In genomic region chr16:9092191-9092848, GRCm38 (mm10) we compare ENCODE assay signal across 11 mouse cellular contexts.
DNase-seq lines count a peak whose midpoint lies in the region; ATAC-seq and TF ChIP-seq lines count a peak whose summit lies in the region.
"Had no signal": no experiment of that assay in that cellular context is flagged by ENCODE, and none has a peak within 500 bp of the region (broad histone marks: within the 10 kb centered on the region; RNA-seq: fewer than 3 reads in every experiment).

No protein-coding gene starts in this region.

- TF ChIP-seq CTCF in cortical plate, adult 2 months (IDR thresholded peaks at IDR 0.05; ENCODE audit: extremely low read depth, insufficient read depth, low read length), result no peak

- no peaks in the 10 kb centered on the region for H3K27me3 ChIP-seq in heart, embryonic 11.5 days (ENCODE audit: control insufficient read depth, insufficient read depth, low read length)
- no peaks in the 10 kb centered on the region for H3K27me3 ChIP-seq in limb, embryonic 12.5 days

- H3K36me3 ChIP-seq in heart, embryonic 11.5 days (ENCODE audit: control insufficient read depth, insufficient read depth, low read length), result no peaks in the 10 kb centered on the region
- H3K36me3 ChIP-seq in limb, embryonic 12.5 days, result no peaks in the 10 kb centered on the region

- peaks cover 2% of the 10 kb centered on the region; the same call in 1 of the 2 replicates for H3K4me1 ChIP-seq in heart, embryonic 11.5 days (ENCODE audit: control insufficient read depth, insufficient read depth, low read length)
- H3K4me1 ChIP-seq in cortical plate, adult 2 months (ENCODE audit: control insufficient read depth, insufficient read depth, low read length), result 0 out of 2 replicates have a peak, but pooled peaks cover 2% of the 10 kb centered on the region
- H3K4me1 ChIP-seq in limb, embryonic 12.5 days (replicated peaks), result peaks cover 20% of the 10 kb centered on the region

- peak; percentile 93 for DNase-seq in heart, adult 11 months
- peak; percentile 38 for DNase-seq in heart, adult 8-10 months (ENCODE audit: low spot score)
- DNase-seq in urinary bladder, postnatal 36 days (ENCODE audit: low spot score in 2 of 2), result no peak
- DNase-seq in thymus, postnatal 4 days, result no peak
- DNase-seq: cerebellum, adult 2 months; kidney, adult 2 months had no signal

- H3K9ac ChIP-seq in heart, embryonic 11.5 days (ENCODE audit: low read depth, low read length), result no peak overlapping the region
- no peak overlapping the region for H3K9ac ChIP-seq in limb, embryonic 12.5 days (replicated peaks)

- H3K27ac ChIP-seq in heart, embryonic 11.5 days (ENCODE audit: low read depth, low read length), result no peak overlapping the region
- H3K27ac ChIP-seq in cortical plate, adult 2 months (ENCODE audit: insufficient read depth, low read length), result peak overlapping the region; percentile 10; the same call in 1 of the 2 replicates
- H3K27ac ChIP-seq in limb, embryonic 12.5 days, result peak overlapping the region; percentile 60; the same call in 1 of the 2 replicates
- H3K27ac ChIP-seq: macrophage had no signal

- 44% methylated on average over 11 of the region's 11 CpGs for WGBS in heart, embryonic 11.5 days (ENCODE audit: insufficient replicate concordance)
- 34% methylated on average over 11 of the region's 11 CpGs for WGBS in limb, embryonic 12.5 days

- no peak overlapping the region for H3K4me3 ChIP-seq in heart, embryonic 11.5 days (ENCODE audit: low read depth, low read length)
- no peak overlapping the region for H3K4me3 ChIP-seq in cortical plate, adult 2 months (ENCODE audit: insufficient read depth, low read length)
- no peak overlapping the region for H3K4me3 ChIP-seq in limb, embryonic 12.5 days (replicated peaks)

- H3K9me3 ChIP-seq in heart, embryonic 11.5 days (replicated peaks; ENCODE audit: control insufficient read depth, low read length), result no peaks in the 10 kb centered on the region
- no peaks in the 10 kb centered on the region for H3K9me3 ChIP-seq in limb, embryonic 12.5 days

- ATAC-seq in heart, embryonic 11.5 days (replicated peaks; ENCODE audit: insufficient number of reproducible peaks, low FRiP score, low TSS enrichment), result no peak
- no peak for ATAC-seq in limb, embryonic 12.5 days (ENCODE audit: insufficient number of reproducible peaks, insufficient read depth, low FRiP score, low TSS enrichment, low read depth)
- no peak for ATAC-seq in megakaryocyte, adult 5-6 weeks (ENCODE audit: poor library complexity, severe bottlenecking)

- TF ChIP-seq POLR2A in cortical plate, adult 2 months (IDR thresholded peaks at IDR 0.05; ENCODE audit: extremely low read depth, insufficient read depth, low read length), result no peak

- no peak overlapping the region for H3K4me2 ChIP-seq in heart, embryonic 11.5 days
- H3K4me2 ChIP-seq in limb, embryonic 12.5 days, result no peak overlapping the region

Comparison
In these comparisons a context has a peak if more than half of its experiments do, and no peak if none do; other contexts are left out.
1. DNase-seq: peak in heart, adult 11 months (single experiment) and heart, adult 8-10 months (single experiment); none in urinary bladder, postnatal 36 days (0 of 2) and thymus, postnatal 4 days (single experiment).